Mouse (Mus musculus): ENCODE data around the gene Zfp943. TPM values are rescaled to one million over a fixed set of nuclear protein-coding genes. Genes with fewer than 3 reads are reported as not detected.
"Not testable (repeated sequence)": the region's sequence is repeated elsewhere in the genome, so short reads cannot be mapped to it uniquely, and the experiment has no call there.

Zfp943 gene
- polyA plus RNA-seq (2012; rRNA removed): 0.99 and 1.6 TPM in 2 replicates

GRCm38 (mm10) chr17:21962107-21962907 lies at the start of gene Zfp943, which contains the start of gene Zfp942:
Gene Zfp943 (plus strand): TSS chr17:21962552.
Gene Zfp942 (minus strand): TSS chr17:21962464.
- under 1% methylated on average over 42 of the region's 55 CpGs for WGBS
- Histone ChIP-seq H3K4me3 (ENCODE audit: low read depth, low read length) (peak within 1 kb of the TSS; percentile 79), H3K27ac (ENCODE audit: insufficient read depth, low read depth, low read length) (peak within 1 kb of the TSS; percentile 94)
- H3K36me3 ChIP-seq (ENCODE audit: control insufficient read depth, insufficient read depth, low read length); H3K27me3 ChIP-seq (ENCODE audit: control insufficient read depth, insufficient read depth, low read length); H3K4me1 ChIP-seq (ENCODE audit: control insufficient read depth, insufficient read depth, insufficient read length, low read length): not testable (repeated sequence)

GRCm38 (mm10) chr17:21963302-21963701 lies 950 bp downstream of the Zfp943 start:
- no peaks in the 10 kb centered on the region for H3K27me3 ChIP-seq (ENCODE audit: control insufficient read depth, insufficient read depth, low read length)
- H3K4me3 ChIP-seq (ENCODE audit: low read depth, low read length): no peak overlapping the region
- WGBS: 16% methylated on average over 4 of the region's 4 CpGs

GRCm38 (mm10) chr17:22035594-22035993 lies 73.2 kb downstream of the Zfp943 start:
- H3K27ac ChIP-seq (ENCODE audit: insufficient read depth, low read depth, low read length); H3K36me3 ChIP-seq (ENCODE audit: control insufficient read depth, insufficient read depth, low read length); H3K4me3 ChIP-seq (ENCODE audit: low read depth, low read length); H3K27me3 ChIP-seq (ENCODE audit: control insufficient read depth, insufficient read depth, low read length); H3K4me1 ChIP-seq (ENCODE audit: control insufficient read depth, insufficient read depth, insufficient read length, low read length): not testable (repeated sequence)
- 48% methylated on average over 1 of the region's 1 CpGs for WGBS

More at GRCm38 (mm10) chr17:21963302-21963701, 950 bp downstream of the Zfp943 start:
- TF ChIP-seq CTCF (IDR thresholded peaks at IDR 0.05; ENCODE audit: extremely low read depth, insufficient read length, insufficient replicate concordance, low read depth, low read length) (no peak), POLR2A (IDR thresholded peaks at IDR 0.05; ENCODE audit: low read depth, low read length) (no peak)
- Histone ChIP-seq H3K27ac (ENCODE audit: insufficient read depth, low read depth, low read length) (no peak overlapping the region), H3K36me3 (ENCODE audit: control insufficient read depth, insufficient read depth, low read length) (no peaks in the 10 kb centered on the region), H3K4me1 (ENCODE audit: control insufficient read depth, insufficient read depth, insufficient read length, low read length) (peaks cover 3% of the 10 kb centered on the region; the same call in 1 of the 2 replicates)

- no peaks in the 10 kb centered on the region for H3K27me3 ChIP-seq (ENCODE audit: control insufficient read depth, insufficient read depth, low read length)
- no peak for TF ChIP-seq CTCF (IDR thresholded peaks at IDR 0.05; ENCODE audit: extremely low read depth, insufficient read length, insufficient replicate concordance, low read depth, low read length)
- no peak for TF ChIP-seq POLR2A (IDR thresholded peaks at IDR 0.05; ENCODE audit: low read depth, low read length)
- no peak overlapping the region for H3K27ac ChIP-seq (ENCODE audit: insufficient read depth, low read depth, low read length)
- no peaks in the 10 kb centered on the region for H3K4me1 ChIP-seq (ENCODE audit: control insufficient read depth, insufficient read depth, insufficient read length, low read length)
- H3K36me3 ChIP-seq (ENCODE audit: control insufficient read depth, insufficient read depth, low read length): no peaks in the 10 kb centered on the region
- 72% methylated on average over 2 of the region's 2 CpGs for WGBS
- H3K4me3 ChIP-seq (ENCODE audit: low read depth, low read length): no peak overlapping the region
Measured at GRCm38 (mm10) chr17:22049403-22049802, 87.1 kb downstream of the Zfp943 start.

- Histone ChIP-seq H3K4me3 (ENCODE audit: low read depth, low read length) (no peak overlapping the region), H3K27ac (ENCODE audit: insufficient read depth, low read depth, low read length) (no peak overlapping the region), H3K4me1 (ENCODE audit: control insufficient read depth, insufficient read depth, insufficient read length, low read length) (no peaks in the 10 kb centered on the region), H3K36me3 (ENCODE audit: control insufficient read depth, insufficient read depth, low read length) (no peaks in the 10 kb centered on the region), H3K27me3 (ENCODE audit: control insufficient read depth, insufficient read depth, low read length) (no peaks in the 10 kb centered on the region)
- TF ChIP-seq CTCF (IDR thresholded peaks at IDR 0.05; ENCODE audit: extremely low read depth, insufficient read length, insufficient replicate concordance, low read depth, low read length) (no peak), POLR2A (IDR thresholded peaks at IDR 0.05; ENCODE audit: low read depth, low read length) (no peak)
- WGBS: 69% methylated on average over 2 of the region's 2 CpGs
Measured at GRCm38 (mm10) chr17:22053211-22053610, 90.9 kb downstream of the Zfp943 start.

GRCm38 (mm10) chr17:22081031-22081631 lies 118.8 kb downstream of the Zfp943 start:
- TF ChIP-seq CTCF (IDR thresholded peaks at IDR 0.05; ENCODE audit: extremely low read depth, insufficient read length, insufficient replicate concordance, low read depth, low read length) (no peak), POLR2A (IDR thresholded peaks at IDR 0.05; ENCODE audit: low read depth, low read length) (no peak)
- Histone ChIP-seq H3K4me3 (ENCODE audit: low read depth, low read length) (peak overlapping the region; percentile 91), H3K4me1 (ENCODE audit: control insufficient read depth, insufficient read depth, insufficient read length, low read length) (peaks cover 4% of the 10 kb centered on the region; the same call in 1 of the 2 replicates), H3K27ac (ENCODE audit: insufficient read depth, low read depth, low read length) (no peak overlapping the region), H3K36me3 (ENCODE audit: control insufficient read depth, insufficient read depth, low read length) (no peaks in the 10 kb centered on the region), H3K27me3 (ENCODE audit: control insufficient read depth, insufficient read depth, low read length) (peaks cover 3% of the 10 kb centered on the region; the same call in 1 of the 2 replicates)
- WGBS: 5% methylated on average over 57 of the region's 57 CpGs

GRCm38 (mm10) chr17:22083224-22083623 lies 120.9 kb downstream of the Zfp943 start:
- not testable (repeated sequence) for H3K27me3 ChIP-seq (ENCODE audit: control insufficient read depth, insufficient read depth, low read length); H3K4me1 ChIP-seq (ENCODE audit: control insufficient read depth, insufficient read depth, insufficient read length, low read length); H3K27ac ChIP-seq (ENCODE audit: insufficient read depth, low read depth, low read length); H3K4me3 ChIP-seq (ENCODE audit: low read depth, low read length); H3K36me3 ChIP-seq (ENCODE audit: control insufficient read depth, insufficient read depth, low read length)
- whole genome bisulfite sequencing: 8% methylated on average over 3 of the region's 3 CpGs

All from small intestine, adult 2 months (tissue).